Mouse (Mus musculus): ENCODE measurements around the gene Prok1.
A peak's percentile ranks its signal among the peaks of the same experiment; 100 is the strongest.

Prok1 gene

DNA sequence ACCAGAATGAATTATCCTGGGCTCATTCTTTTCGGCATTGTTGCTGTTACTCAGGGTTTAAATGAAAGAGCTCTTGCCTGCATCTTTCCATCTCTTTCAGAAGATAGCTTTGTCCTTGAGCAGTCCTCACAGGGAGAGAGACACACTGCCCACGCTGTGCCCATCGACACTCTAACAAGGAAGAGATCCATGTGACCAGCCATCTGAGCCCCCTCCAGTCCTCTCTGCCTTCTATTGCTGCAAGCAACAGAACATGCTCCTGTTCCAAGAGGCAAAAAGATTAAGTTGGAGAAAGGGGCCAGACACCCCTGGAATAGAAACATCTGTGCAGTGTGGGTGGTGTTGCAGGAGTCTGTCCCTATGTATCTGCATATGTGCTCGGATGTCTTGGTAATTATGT, 52.5 kb downstream of the Prok1 start:
- no peak for DNase-seq (ENCODE audit: low read depth)

DNA sequence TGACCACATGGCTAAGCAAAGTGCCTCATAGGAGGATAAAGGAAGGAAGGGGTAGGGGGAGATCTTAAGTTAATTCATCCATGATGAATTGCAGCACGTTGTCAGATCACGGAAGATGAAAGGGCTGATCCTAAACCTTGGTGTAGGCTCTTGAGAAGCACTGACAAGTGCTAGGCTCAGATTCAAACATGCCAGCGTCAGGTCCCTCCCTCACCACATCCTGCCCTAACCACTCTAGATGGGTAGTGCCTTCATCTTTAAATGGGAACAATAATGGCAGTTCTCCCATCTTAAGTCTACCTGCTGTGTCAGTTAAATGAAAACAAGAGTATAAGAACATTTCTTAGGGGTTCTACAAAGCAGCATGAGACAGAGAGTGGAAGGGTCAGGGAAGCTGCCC, 53.9 kb downstream of the Prok1 start:
- peak; percentile 60 for DNase-seq (ENCODE audit: low read depth)

GRCm38 (mm10) chr3:107183178-107183577, 56.3 kb downstream of the Prok1 start:
- DNase-seq (ENCODE audit: low read depth) = no peak

Data from induced T-regulatory cell, adult 2 months (primary cell).